Mouse (Mus musculus) ES-E14 (cell line): ENCODE measurements around the gene Msh3.
"Not testable (repeated sequence)": the region's sequence is repeated elsewhere in the genome, so short reads cannot be mapped to it uniquely, and the experiment has no call there.

Source experiments
- CHD2 ChIP-seq: IDR thresholded peaks from 2 replicates; pipeline ENCODE4 v1.6.1; 2014; ENCODE audit warnings: mild to moderate bottlenecking, low read depth, low read length, inconsistent platforms
- HCFC1 ChIP-seq: IDR thresholded peaks from 2 replicates; pipeline ENCODE4 v1.6.1; 2012; ENCODE audit warnings: low read length, inconsistent platforms, borderline replicate concordance; ENCODE audit not compliant: insufficient read depth
- ZC3H11A ChIP-seq: IDR thresholded peaks from 2 replicates; pipeline ENCODE4 v1.6.1; 2012; ENCODE audit warnings: low read depth, mild to moderate bottlenecking, inconsistent platforms, low read length, borderline replicate concordance
- ZNF384 ChIP-seq: IDR thresholded peaks from 2 replicates; pipeline ENCODE4 v1.6.1; 2012; ENCODE audit warnings: low read depth, low read length, inconsistent platforms

GRCm38 (mm10) chr13:92193806-92194205 is 161.0 kb downstream of the Msh3 start:
- not testable (repeated sequence) for TF ChIP-seq ZNF384, ZC3H11A, HCFC1, CHD2
